Comparison of ENCODE assay signal across 29 mouse cellular contexts in the genomic region with DNA sequence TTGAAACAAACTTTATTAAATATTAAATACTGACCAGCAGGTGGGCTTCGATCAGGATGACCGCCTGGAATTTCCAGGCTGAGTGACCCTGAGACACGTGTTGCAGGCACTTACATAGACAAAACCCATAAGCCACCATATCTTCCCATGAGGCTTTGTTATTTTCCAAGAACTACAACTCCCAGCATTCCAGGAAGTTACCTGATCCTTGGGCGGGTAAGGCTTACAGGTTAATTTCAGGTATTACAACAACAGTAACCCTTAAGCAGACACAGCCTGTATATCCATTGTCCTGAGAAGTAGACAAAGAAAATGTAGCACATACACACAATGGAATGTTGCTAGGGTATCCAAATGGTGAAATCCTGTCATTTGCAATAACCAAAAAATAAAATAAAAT. TPM values are rescaled to one million over a fixed set of nuclear protein-coding genes. Genes with fewer than 3 reads are reported as not detected.
DNase-seq lines count a peak whose midpoint lies in the region; ATAC-seq and TF ChIP-seq lines count a peak whose summit lies in the region.
"Had no signal": no experiment of that assay in that cellular context is flagged by ENCODE, and none has a peak within 500 bp of the region (broad histone marks: within the 10 kb centered on the region; RNA-seq: fewer than 3 reads in every experiment).

No protein-coding gene starts in this region.

- no peak overlapping the region for H3K4me3 ChIP-seq in embryonic facial prominence, embryonic 14.5 days (ENCODE audit: low read depth, low read length)
- no peak overlapping the region for H3K4me3 ChIP-seq in embryonic facial prominence, embryonic 10.5 days
- H3K4me3 ChIP-seq in ES-E14 (ENCODE audit: insufficient read depth in 1 of 2, low read depth in 1 of 2, low read length in 2 of 2, poor library complexity in 1 of 2, severe bottlenecking in 1 of 2) = no peak overlapping the region
- no peak overlapping the region for H3K4me3 ChIP-seq in intestine, embryonic 16.5 days (ENCODE audit: low read length)
- H3K4me3 ChIP-seq: embryonic facial prominence, embryonic 13.5 days; forebrain, embryonic 10.5 days; heart, embryonic 12.5 days; heart, embryonic 15.5 days had no signal

- H3K9ac ChIP-seq in embryonic facial prominence, embryonic 14.5 days (ENCODE audit: low read depth, low read length) = no peak overlapping the region
- H3K9ac ChIP-seq in ES-E14 (ENCODE audit: insufficient read depth, low read depth, low read length, poor library complexity, severe bottlenecking) = no peak overlapping the region
- no peak overlapping the region for H3K9ac ChIP-seq in intestine, embryonic 16.5 days (ENCODE audit: low read depth, low read length)
- H3K9ac ChIP-seq: embryonic facial prominence, embryonic 13.5 days; forebrain, postnatal 0 days; heart, embryonic 12.5 days; heart, embryonic 15.5 days; hindbrain, embryonic 14.5 days had no signal

- H3K36me3 ChIP-seq in embryonic facial prominence, embryonic 14.5 days (ENCODE audit: control insufficient read depth, insufficient read depth, low read length) = no peaks in the 10 kb centered on the region
- no peaks in the 10 kb centered on the region for H3K36me3 ChIP-seq in embryonic facial prominence, embryonic 10.5 days (replicated peaks)
- H3K36me3 ChIP-seq in ES-E14 (ENCODE audit: control insufficient read depth, insufficient read depth, low read length, poor library complexity, severe bottlenecking) = no peaks in the 10 kb centered on the region
- H3K36me3 ChIP-seq in intestine, embryonic 16.5 days (ENCODE audit: control insufficient read depth, insufficient read depth, low read length) = no peaks in the 10 kb centered on the region
- H3K36me3 ChIP-seq: embryonic facial prominence, embryonic 13.5 days; forebrain, embryonic 10.5 days; G1E; heart, embryonic 12.5 days; heart, embryonic 15.5 days had no signal

- intact Hi-C loops in heart, postnatal 36 days (cut with DNase I) = no loop called here

- ATAC-seq in embryonic facial prominence, embryonic 14.5 days (ENCODE audit: low read depth) = peak; percentile 33; the same call in 1 of the 2 replicates
- peak; percentile 70; the same call in 1 of the 2 replicates for ATAC-seq in intestine, embryonic 16.5 days
- ATAC-seq in megakaryocyte, adult 5-6 weeks (ENCODE audit: poor library complexity, severe bottlenecking) = no peak
- ATAC-seq: forebrain, embryonic 14.5 days; forebrain, postnatal 0 days; hindbrain, postnatal 0 days; inflammation-experienced regulatory T-cells, adult 6 months had no signal

- peak; percentile 23 for DNase-seq in embryonic facial prominence, embryonic 14.5 days (ENCODE audit: low spot score)
- no peak for DNase-seq in embryonic facial prominence, embryonic 10.5 days (ENCODE audit: low spot score)
- DNase-seq in ES-E14 (ENCODE audit: low read depth, low spot score) = no peak
- peak; percentile 23 for DNase-seq in ZHBTc4 (ENCODE audit: low read depth, low spot score)
- no peak for DNase-seq in ovary, postnatal 36 days (ENCODE audit: low spot score)
- DNase-seq in heart, postnatal 36 days = no peak
- DNase-seq: adrenal gland, postnatal 10 days; adrenal gland, postnatal 36 days; cerebellum, adult 11 months; cerebellum, adult 2 months; cerebellum, adult 9-11 months; cerebellum, postnatal 25 days; forebrain, postnatal 0 days; gastrocnemius, postnatal 25 days; heart, adult 18-20 months; heart, postnatal 10 days; heart, postnatal 4 days had no signal

- H3K4me2 ChIP-seq in embryonic facial prominence, embryonic 14.5 days (ENCODE audit: low read depth, low read length) = no peak overlapping the region
- H3K4me2 ChIP-seq in intestine, embryonic 16.5 days (ENCODE audit: low read depth, low read length) = no peak overlapping the region
- H3K4me2 ChIP-seq: embryonic facial prominence, embryonic 13.5 days; heart, embryonic 12.5 days; heart, embryonic 15.5 days; hindbrain, embryonic 14.5 days had no signal

- no peak overlapping the region for H3K27ac ChIP-seq in embryonic facial prominence, embryonic 14.5 days (replicated peaks; ENCODE audit: low read depth, low read length)
- H3K27ac ChIP-seq in embryonic facial prominence, embryonic 10.5 days (replicated peaks) = no peak overlapping the region
- no peak overlapping the region for H3K27ac ChIP-seq in ES-E14 (ENCODE audit: insufficient read depth, low read depth, low read length, poor library complexity, severe bottlenecking)
- H3K27ac ChIP-seq in intestine, embryonic 16.5 days (ENCODE audit: low read length) = no peak overlapping the region
- H3K27ac ChIP-seq: embryonic facial prominence, embryonic 13.5 days; forebrain, embryonic 10.5 days; heart, embryonic 15.5 days; hindbrain, embryonic 14.5 days; hindbrain, postnatal 0 days had no signal

- WGBS in embryonic facial prominence, embryonic 14.5 days = 58% methylated on average over 4 of the region's 4 CpGs
- WGBS in embryonic facial prominence, embryonic 10.5 days = 56% methylated on average over 4 of the region's 4 CpGs
- 56% methylated on average over 4 of the region's 4 CpGs for WGBS in intestine, embryonic 16.5 days

- H3K9me3 ChIP-seq in embryonic facial prominence, embryonic 14.5 days (ENCODE audit: control insufficient read depth, low read length) = no peaks in the 10 kb centered on the region
- H3K9me3 ChIP-seq in embryonic facial prominence, embryonic 10.5 days = no peaks in the 10 kb centered on the region
- no peaks in the 10 kb centered on the region for H3K9me3 ChIP-seq in ES-E14 (ENCODE audit: control insufficient read depth, insufficient read depth, low read depth, low read length)
- H3K9me3 ChIP-seq in intestine, embryonic 16.5 days (ENCODE audit: control insufficient read depth, low read length) = no peaks in the 10 kb centered on the region
- H3K9me3 ChIP-seq: embryonic facial prominence, embryonic 13.5 days; forebrain, embryonic 10.5 days; G1E; heart, embryonic 12.5 days; heart, embryonic 15.5 days had no signal

- H3K4me1 ChIP-seq in embryonic facial prominence, embryonic 14.5 days (ENCODE audit: control insufficient read depth, insufficient read depth, low read length) = no peaks in the 10 kb centered on the region
- H3K4me1 ChIP-seq in embryonic facial prominence, embryonic 10.5 days = no peaks in the 10 kb centered on the region
- 0 out of 4 replicates have a peak, but pooled peaks cover 0 to 2% of the 10 kb centered on the region in 2 experiments for H3K4me1 ChIP-seq in ES-E14 (ENCODE audit: control insufficient read depth in 2 of 2, insufficient read depth in 2 of 2, low read length in 2 of 2, poor library complexity in 1 of 2)
- H3K4me1 ChIP-seq in intestine, embryonic 16.5 days (ENCODE audit: control insufficient read depth, insufficient read depth, low read length) = no peaks in the 10 kb centered on the region
- H3K4me1 ChIP-seq: embryonic facial prominence, embryonic 13.5 days; forebrain, embryonic 10.5 days; heart, embryonic 12.5 days; heart, embryonic 15.5 days had no signal

- in situ Hi-C loops in ES-E14 (cut with MboI; ENCODE audit: low sequenced_read_pairs in 2 of 2, unreplicated experiment in 2 of 2) = no loop called here

- H3K27me3 ChIP-seq in embryonic facial prominence, embryonic 14.5 days (replicated peaks; ENCODE audit: control insufficient read depth, insufficient read depth, low read length) = no peaks in the 10 kb centered on the region
- no peaks in the 10 kb centered on the region for H3K27me3 ChIP-seq in embryonic facial prominence, embryonic 10.5 days (replicated peaks; ENCODE audit: low read depth, poor library complexity, severe bottlenecking)
- no peaks in the 10 kb centered on the region for H3K27me3 ChIP-seq in intestine, embryonic 16.5 days (replicated peaks; ENCODE audit: control insufficient read depth, insufficient read depth, low read length)
- H3K27me3 ChIP-seq: embryonic facial prominence, embryonic 13.5 days; heart, embryonic 12.5 days; heart, embryonic 15.5 days had no signal

TF ChIP-seq in ES-E14, 5 proteins besides CTCF, POLR2A, EP300 and RAD21:
- TF ChIP-seq HCFC1 (IDR thresholded peaks at IDR 0.05; ENCODE audit: borderline replicate concordance, insufficient read depth, low read length) = peak; percentile 85
- TF ChIP-seq ZC3H11A (IDR thresholded peaks at IDR 0.05; ENCODE audit: borderline replicate concordance, low read depth, low read length) = no peak
TF ChIP-seq in ES-E14: peak in this region for 1.

RNA-seq across cellular contexts. Expression of a gene that starts 6.1 kb away (rescaled TPM):
- 555 and 588 TPM in 2 replicates for polyA plus RNA-seq in embryonic facial prominence, embryonic 14.5 days (2014; fragmentation: Nextera tagmentation; extraction: Ambion mirVana)
- polyA plus RNA-seq in embryonic facial prominence, embryonic 10.5 days (2016; fragmentation: Nextera tagmentation; extraction: Ambion mirVana) = 764 and 848 TPM in 2 replicates
- 557 and 605 TPM in 2 replicates for total RNA-seq in ES-E14 (2012; rRNA removed)
- polyA plus RNA-seq in intestine, embryonic 16.5 days (2015; fragmentation: Nextera tagmentation; extraction: Ambion mirVana) = 1,210 and 1,225 TPM in 2 replicates
- total RNA-seq in heart, postnatal 36 days (2021) = 100 to 1,000 TPM; 374 to 455 TPM
- total RNA-seq in megakaryocyte, adult 5-6 weeks (2015) = 699 and 817 TPM in 2 replicates
- 576 and 610 TPM in 2 replicates for total RNA-seq in megakaryocyte, adult 5-6 weeks (2017)

RNA-seq across cellular contexts. Expression of a gene that starts 45.9 kb away (rescaled TPM):
- 1.5 and 1.9 TPM in 2 replicates for polyA plus RNA-seq in embryonic facial prominence, embryonic 14.5 days (2014; fragmentation: Nextera tagmentation; extraction: Ambion mirVana)
- polyA plus RNA-seq in embryonic facial prominence, embryonic 10.5 days (2016; fragmentation: Nextera tagmentation; extraction: Ambion mirVana) = 1.1 and 2.0 TPM in 2 replicates
- total RNA-seq in ES-E14 (2012; rRNA removed) = 2.1 and 3.1 TPM in 2 replicates
- polyA plus RNA-seq in intestine, embryonic 16.5 days (2015; fragmentation: Nextera tagmentation; extraction: Ambion mirVana) = 4.4 and 4.7 TPM in 2 replicates
- under 1 TPM; 0.44 to 0.49 TPM for total RNA-seq in heart, postnatal 36 days (2021)
- total RNA-seq in megakaryocyte, adult 5-6 weeks (2015) = 2.3 and 3.9 TPM in 2 replicates
- 1.3 and 1.8 TPM in 2 replicates for total RNA-seq in megakaryocyte, adult 5-6 weeks (2017)
- total RNA-seq: common myeloid progenitor, adult 5-6 weeks had no signal
- polyA plus RNA-seq: G1E had no signal

Comparison
In these comparisons a context has a peak if more than half of its experiments do, and no peak if none do; other contexts are left out.
1. DNase-seq: peak in embryonic facial prominence, embryonic 14.5 days (single experiment) and ZHBTc4 (single experiment); none in embryonic facial prominence, embryonic 10.5 days (single experiment), ES-E14 (single experiment), ovary, postnatal 36 days (single experiment) and heart, postnatal 36 days (0 of 2).